Mouse (Mus musculus): ENCODE measurements around the gene Mettl14. TPM values are rescaled to one million over a fixed set of nuclear protein-coding genes. Genes with fewer than 3 reads are reported as not detected.
"Not testable (repeated sequence)": the region's sequence is repeated elsewhere in the genome, so short reads cannot be mapped to it uniquely, and the experiment has no call there.

Gene Mettl14
- 10 to 100 TPM; 13.9 to 15.6 TPM for total RNA-seq (2021)
- long read RNA-seq, transcript Mettl14-201 (11 exons, 2,741 nt): major isoform, 7 of 12 reads
- long read RNA-seq, partial matches to known transcripts: 1 of 12 reads
- long read RNA-seq, other reads (novel, unspliced or antisense): 4 of 12 reads

- DNase-seq (ENCODE audit: low spot score in 2 of 2): peak; percentile 94 to 98
Observed at GRCm38 (mm10) chr3:123385486-123386156, at the start of gene Mettl14. Mettl14 (minus strand) TSS chr3:123386108.

DNA sequence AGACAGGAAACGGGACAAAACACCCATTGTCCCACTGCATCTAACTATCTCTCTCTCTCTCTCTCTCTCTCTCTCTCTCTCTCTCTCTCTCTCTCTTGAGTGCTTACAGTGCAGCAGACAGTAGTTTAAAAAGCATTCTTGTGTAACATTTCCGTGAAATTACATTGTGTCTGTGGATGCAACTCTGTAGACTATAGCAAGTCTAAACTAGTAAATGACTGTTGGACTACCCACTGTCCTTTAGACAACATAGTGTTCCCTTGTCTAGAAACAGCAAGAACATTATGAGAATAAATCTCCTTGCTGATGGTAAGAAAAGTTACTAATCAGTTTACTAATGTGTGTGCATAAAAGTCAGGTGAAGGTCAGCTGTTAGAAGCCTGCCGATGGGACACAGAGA, 47.5 kb upstream of the Mettl14 start:
- no peak for DNase-seq (ENCODE audit: low spot score in 2 of 2)

DNA sequence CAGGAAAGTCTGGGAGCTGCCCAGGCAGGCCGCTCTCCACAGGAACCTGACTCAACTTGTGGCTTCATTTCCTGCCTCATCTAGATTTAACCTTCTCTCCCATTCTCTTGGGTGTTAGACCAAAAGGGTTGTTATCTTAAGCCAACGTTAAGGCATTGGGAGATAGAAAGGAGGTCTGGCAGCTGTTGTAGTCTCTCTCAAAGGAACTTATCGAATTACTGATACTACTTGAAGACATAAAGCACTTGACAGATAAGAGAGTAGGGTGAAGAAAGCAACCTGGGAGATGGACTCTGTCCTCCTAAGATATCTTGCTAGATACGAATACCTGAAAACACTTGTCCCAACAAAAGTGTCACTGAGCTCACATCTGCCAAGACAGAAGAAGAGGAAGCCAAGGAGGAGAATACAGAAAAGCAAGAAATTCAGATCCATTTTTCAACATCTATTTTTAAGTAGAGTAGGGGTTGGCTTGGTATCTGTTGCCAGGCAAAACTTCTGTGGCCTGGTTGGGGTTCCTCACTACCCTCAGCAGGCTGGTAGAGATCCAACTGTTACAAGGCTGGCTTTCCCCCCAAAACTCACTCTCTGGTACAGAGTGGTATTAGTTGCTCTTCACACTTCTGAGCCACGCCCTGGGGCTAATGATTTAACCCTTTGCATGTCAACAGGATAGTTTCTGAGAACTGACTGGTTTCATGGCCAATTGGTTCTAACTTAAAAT, 46.2 kb upstream of the Mettl14 start:
- DNase-seq (ENCODE audit: low spot score in 2 of 2): no peak

DNA sequence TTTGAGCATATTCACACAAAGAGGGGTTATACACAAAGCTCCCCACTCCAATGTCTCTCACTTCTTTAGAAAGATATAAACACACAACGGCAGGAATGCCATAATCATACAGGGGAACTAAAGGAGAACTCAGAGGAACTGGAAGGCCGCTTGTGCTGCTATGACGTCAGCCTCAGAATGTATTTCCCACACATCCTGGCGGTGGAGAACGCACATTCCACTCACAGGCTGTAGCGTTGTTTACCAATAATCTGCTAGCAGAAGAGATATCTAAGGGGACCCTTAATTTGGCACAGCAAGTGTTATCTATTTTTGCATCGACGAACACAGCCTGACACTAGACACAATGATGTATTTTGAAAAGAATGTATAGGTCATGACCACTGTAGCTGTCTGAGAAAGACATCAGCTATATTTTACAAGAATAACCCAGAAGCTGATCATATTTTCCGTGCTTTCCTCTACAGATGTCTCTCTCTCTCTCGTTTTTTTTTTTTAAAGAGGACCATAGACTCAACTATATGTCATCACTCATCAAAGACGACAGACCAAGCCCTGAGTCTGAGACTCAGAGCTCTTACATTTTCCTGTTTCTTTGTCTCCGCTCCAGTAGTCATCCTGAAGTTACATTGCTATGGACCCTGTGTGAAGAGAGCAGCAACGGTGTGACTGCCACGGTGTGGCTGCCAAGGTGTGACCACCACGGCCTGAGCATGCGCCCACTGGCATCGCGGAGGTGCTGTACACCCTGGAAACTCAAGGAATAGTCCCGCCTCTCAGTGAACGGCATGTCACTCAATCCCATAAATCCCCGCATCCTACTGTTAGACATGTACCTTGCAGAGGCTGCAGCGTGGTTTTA, 43.9 kb upstream of the Mettl14 start:
- no peak for DNase-seq (ENCODE audit: low spot score in 2 of 2)

GRCm38 (mm10) chr3:123428005-123428404, 42.1 kb upstream of the Mettl14 start:
- no peak for DNase-seq (ENCODE audit: low spot score in 2 of 2)

DNA sequence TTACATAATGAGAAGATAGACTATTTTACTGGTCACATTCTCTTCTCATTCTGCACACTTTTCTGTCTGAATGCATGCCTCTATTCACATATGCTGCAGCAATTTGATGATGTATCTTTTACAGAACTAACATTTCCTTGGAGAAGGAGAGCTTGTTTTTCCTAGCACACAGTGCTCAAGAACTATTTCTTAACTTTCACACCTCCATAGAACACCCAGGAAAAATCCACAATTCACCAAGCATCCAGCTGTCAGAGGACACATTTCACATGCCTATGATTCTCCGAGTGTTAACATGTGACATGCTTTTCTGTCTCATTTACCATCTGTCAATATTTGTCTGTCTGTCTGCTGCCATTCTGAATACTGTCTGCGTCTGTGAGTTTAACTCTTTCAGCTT, 39.7 kb upstream of the Mettl14 start:
- DNase-seq (ENCODE audit: low spot score in 2 of 2): no peak

GRCm38 (mm10) chr3:123413173-123413572, 27.3 kb upstream of the Mettl14 start:
- no peak for DNase-seq (ENCODE audit: low spot score in 2 of 2)

DNA sequence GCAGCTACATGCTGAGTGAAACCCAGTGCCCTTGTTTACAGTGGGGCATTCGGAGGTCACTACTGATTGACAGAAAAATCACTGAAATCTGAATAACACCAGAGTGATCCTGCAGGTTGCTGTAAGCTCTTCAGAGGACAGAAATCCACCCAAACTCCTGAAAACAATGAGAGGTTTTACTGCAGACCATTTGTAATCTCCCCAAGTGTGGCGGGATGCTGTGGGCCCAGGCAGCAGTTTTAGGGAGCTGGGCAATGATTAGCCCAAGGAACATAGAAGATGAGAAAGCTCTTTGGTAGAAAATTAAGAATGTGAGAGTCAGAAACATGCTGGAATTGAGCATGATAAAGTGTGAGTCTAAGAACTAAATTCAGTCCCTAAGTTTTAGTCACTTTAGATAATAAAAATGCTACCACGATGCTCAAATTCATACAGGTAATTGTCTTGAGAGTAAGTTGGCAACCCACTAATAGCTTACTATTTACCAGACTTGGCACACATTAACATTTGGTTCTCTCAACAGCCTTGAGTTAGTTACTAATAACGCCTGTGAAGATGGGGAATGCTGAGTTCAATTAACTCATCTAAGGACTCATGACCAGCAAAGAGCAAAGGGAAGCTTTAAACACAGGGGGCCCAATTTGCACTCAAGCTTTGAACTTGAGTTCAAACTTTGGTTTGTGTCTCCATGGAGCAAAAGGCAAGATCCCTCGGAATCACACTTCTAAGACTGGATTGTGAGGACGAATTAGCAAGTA, 26.1 kb upstream of the Mettl14 start:
- DNase-seq (ENCODE audit: low spot score in 2 of 2): no peak

DNA sequence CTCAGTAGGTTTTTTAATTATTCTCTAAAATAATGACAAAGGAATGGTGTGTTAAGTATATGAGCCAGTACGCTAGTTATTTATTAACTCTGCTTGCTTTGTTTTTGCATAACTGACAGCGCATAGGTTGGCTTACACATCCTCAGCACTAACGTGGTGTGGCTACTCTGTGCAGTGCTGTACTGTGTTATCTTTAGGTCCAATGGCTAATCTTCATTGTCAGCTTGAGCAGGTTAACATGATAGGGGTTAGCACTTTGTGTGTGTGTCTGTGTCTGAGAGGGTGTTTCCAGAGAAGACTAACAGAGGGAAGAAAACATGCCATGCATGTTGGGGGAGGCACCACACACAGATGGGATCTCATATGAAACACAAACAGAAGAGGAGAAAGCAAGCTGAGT, 19.0 kb upstream of the Mettl14 start:
- no peak for DNase-seq (ENCODE audit: low spot score in 2 of 2)

DNA sequence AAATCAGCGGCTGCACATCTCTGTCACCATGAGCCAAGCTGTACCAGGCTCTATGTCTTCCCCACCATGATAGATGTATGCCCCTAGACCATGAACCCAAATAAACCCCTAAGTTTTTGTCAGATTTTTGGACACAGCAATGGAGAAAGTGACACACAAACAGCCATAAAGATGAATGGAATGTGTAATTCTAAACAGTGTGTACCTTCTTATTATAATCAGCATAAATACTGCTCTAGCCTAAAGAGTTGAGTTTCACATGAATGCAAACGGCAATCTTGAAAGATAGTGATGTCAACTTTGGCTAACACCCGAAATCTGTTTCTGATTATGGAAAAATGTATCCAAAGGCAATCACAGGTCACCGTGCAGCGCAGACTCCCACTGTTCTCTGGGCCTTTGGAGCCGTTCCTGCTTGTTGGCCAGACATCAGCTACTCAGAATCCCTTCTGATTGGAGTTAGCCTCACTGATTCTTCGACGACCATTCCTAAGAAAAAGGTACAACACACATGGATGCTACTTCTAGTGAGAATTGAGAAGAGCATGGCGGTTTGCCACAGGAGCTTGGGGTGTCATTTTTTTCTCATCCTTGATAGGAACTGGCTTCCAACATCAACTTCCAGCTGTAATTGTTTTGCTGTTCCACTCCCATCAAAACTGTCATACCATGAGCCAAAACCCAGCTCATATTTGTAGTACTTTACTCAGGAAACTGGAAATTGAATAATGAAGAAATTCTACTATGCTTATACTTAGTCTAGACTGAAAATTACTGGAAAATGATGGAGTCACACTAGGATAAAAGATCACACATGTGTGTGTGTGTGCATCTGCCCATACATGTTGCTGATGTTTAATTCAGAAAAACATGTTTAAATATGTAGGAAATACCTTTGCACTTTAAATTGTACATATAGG, 11.9 kb upstream of the Mettl14 start:
- no peak for DNase-seq (ENCODE audit: low spot score in 2 of 2)

DNA sequence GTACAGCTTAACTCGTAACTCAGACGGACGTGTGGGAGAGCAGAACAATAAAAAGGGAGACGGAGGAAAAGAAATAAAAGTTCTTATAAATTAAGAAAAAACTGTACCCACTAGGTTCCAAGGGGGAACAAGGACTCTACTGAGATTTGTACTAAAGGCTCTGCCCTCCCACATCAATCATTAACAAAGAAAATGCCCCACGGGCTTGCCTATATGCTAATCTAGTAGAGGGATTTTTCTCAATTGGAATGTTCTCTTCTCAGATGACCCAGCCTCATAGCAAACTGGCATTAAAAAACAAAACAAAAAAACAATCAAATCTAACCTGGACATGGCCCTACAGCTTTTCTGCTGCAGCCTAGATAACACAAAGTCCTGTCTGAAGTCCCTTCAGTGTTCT, 9.7 kb upstream of the Mettl14 start:
- no peak for DNase-seq (ENCODE audit: low spot score in 2 of 2)

GRCm38 (mm10) chr3:123391180-123391579, 5.3 kb upstream of the Mettl14 start:
- no peak for DNase-seq (ENCODE audit: low spot score in 2 of 2)

GRCm38 (mm10) chr3:123386157-123386780, 361 bp upstream of the Mettl14 start:
- not testable (repeated sequence) for DNase-seq (ENCODE audit: low spot score in 2 of 2)

DNA sequence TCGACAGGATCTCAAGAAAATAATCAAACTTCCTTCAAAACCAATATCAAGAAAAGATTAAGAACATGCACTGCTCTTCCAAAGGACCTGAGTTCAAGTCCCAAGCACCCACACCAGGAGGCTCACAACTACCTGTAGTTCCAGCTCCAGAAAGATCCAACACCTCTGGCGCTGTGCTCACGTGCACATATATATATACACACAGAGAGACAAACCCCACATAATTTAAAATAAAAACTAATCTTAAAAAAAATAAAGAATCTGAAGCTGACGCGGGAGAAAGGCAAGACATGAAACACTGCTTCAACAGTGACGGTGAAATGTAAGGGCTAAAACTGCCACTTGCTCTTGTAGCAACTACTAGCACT, 806 bp downstream of the Mettl14 start:
- no peak for DNase-seq (ENCODE audit: low spot score in 2 of 2)

DNA sequence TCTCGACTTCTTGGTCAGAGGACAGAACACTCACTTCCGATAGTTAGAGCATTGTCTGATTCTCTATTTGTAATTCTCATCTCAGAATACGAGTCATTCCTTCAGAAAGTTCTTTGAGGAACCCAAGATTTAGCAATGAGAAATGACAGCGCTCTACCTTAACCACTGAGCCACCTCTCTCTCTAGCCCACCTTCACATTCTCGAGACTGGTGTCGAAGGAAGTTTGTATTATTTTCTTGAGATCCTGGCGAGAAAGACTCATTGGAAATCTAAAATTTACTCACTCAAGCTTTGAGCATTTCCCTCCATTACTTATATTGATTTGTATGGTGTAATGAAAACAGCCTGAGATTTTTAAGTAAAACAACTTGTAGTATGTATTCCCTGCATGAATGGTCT, 1.5 kb downstream of the Mettl14 start:
- no peak for DNase-seq (ENCODE audit: low spot score in 2 of 2)

GRCm38 (mm10) chr3:123376562-123376961, 9.3 kb downstream of the Mettl14 start:
- no peak for DNase-seq (ENCODE audit: low spot score in 2 of 2)

DNA sequence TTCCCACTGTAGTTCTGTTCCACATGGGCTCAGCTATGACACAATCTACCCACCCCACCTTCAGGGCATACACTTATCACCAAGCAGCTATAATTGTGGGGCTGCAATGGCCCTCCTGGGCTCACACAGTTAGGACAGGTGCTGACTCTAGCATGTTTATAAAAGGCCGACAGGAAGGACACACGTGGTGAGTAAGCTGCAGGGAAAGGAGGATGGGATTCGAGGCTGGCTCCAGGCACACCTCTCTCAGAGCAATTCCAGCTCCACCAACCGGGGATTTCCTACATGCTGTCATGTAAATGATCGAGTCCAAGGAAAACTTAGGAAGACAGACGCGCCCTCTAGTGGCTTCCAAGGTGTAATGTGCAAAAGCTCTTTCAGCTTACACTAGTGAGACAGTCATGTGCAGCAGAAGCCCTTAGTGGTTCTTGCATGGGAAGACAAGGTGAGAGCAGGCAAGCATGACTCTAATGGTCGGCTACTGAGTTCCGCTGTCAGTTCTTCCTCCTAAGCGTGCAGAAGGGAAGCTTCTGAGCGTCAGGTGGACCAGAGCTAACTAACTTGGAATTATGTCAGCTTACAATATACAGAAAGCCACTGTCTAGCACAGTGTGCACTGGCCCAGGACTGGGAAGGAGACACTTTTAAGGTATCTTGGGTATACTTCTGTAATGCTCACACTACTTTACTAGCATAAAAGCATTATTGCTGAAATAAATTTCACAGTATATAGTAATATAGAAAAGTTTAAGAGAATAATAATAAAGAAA, 14.0 kb downstream of the Mettl14 start:
- DNase-seq (ENCODE audit: low spot score in 2 of 2): peak; percentile 50 to 85

DNA sequence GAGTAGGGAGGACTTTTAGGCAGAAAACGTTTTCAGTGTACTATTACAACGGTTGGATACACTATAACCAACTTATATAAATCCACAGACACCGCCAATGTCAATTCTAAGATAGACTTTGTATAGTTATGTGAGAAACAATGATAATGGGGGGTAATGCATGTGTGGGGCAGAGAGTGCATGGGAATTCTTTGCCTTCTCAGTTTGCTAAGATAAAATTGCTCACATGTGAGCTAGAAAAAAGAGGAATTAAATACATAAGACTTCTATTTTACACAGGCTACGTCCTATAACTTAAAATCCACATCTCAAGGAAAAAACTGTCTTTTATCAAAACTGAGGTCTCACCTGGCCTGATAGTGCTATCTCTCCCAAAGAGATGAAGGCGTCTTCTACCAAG, 15.0 kb downstream of the Mettl14 start:
- no peak for DNase-seq (ENCODE audit: low spot score in 2 of 2)

DNA sequence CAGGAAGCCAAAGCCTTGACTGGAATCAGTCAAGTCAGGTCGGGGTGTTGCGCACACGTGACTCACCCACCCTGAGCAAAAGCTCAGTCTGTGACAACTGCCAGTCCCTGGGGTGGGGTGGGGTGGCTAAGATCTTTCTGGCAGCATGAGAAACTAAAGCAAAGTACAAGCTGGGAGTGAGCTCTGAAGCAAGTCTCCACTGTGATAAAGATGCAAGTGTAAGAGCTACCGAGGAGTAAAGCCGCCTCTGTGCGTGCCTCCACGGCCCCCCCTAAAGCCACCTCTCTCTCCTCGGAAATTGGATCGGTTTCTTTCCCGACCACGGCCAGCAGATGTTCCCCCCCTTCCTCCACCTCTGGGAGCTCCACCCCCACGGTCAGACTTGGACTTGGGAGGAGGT, 16.7 kb downstream of the Mettl14 start:
- DNase-seq (ENCODE audit: low spot score in 2 of 2): no peak

Measured in layer of hippocampus, adult 18-20 months (tissue).